Mouse (Mus musculus) cerebellum, postnatal 25 days (tissue): ENCODE data around the gene Ccdc189.

ENCODE experiments used
- DNase-seq, 2 experiments: peaks; one replicate each; pipeline ENCODE4 v3.0.0; 2021; ENCODE audit warnings: mixed read lengths in 2 of 2

The Ccdc189 gene

GRCm38 (mm10) chr7:127589637-127590036 is 1.2 kb upstream of the Ccdc189 start:
- DNase-seq = no peak

GRCm38 (mm10) chr7:127588901-127589300 is 506 bp upstream of the Ccdc189 start:
- peak in 1 of 2 experiments; percentile 50 for DNase-seq

GRCm38 (mm10) chr7:127587196-127587595 is 1.2 kb downstream of the Ccdc189 start:
- no peak for DNase-seq

- no peak for DNase-seq
These were observed 2.2 kb downstream of the Ccdc189 start for GRCm38 (mm10) chr7:127586149-127586548.

GRCm38 (mm10) chr7:127585031-127585430 is 3.4 kb downstream of the Ccdc189 start:
- DNase-seq = no peak

GRCm38 (mm10) chr7:127583260-127583659 is 5.1 kb downstream of the Ccdc189 start:
- DNase-seq = no peak

GRCm38 (mm10) chr7:127574115-127574514 is 14.3 kb downstream of the Ccdc189 start:
- DNase-seq = peak in 1 of 2 experiments; percentile 17

GRCm38 (mm10) chr7:127573503-127574008 is 14.8 kb downstream of the Ccdc189 start:
- peak; percentile 44 to 55 for DNase-seq

GRCm38 (mm10) chr7:127572895-127573471 is 15.4 kb downstream of the Ccdc189 start, which contains the start of gene Phkg2:
TSS of gene Phkg2 (plus strand) at chr7:127573340.
- DNase-seq = peak; percentile 87 to 90

- peak; percentile 95 to 97 for DNase-seq
These were observed 23.8 kb downstream of the Ccdc189 start for GRCm38 (mm10) chr7:127564381-127565150.

- DNase-seq = peak; percentile 36 to 63
These were observed 27.0 kb downstream of the Ccdc189 start, which contains the start of gene Tmem265 for GRCm38 (mm10) chr7:127561340-127561858. TSS of gene Tmem265 (plus strand) at chr7:127561390.

GRCm38 (mm10) chr7:127560580-127560979 is 27.8 kb downstream of the Ccdc189 start:
- DNase-seq = no peak

- no peak for DNase-seq
These were observed 36.8 kb downstream of the Ccdc189 start for GRCm38 (mm10) chr7:127551558-127551957.

GRCm38 (mm10) chr7:127549116-127549835 is 39.1 kb downstream of the Ccdc189 start:
- DNase-seq = peak; percentile 90 to 94

- DNase-seq = peak; percentile 51 to 67
These were observed 46.7 kb downstream of the Ccdc189 start for GRCm38 (mm10) chr7:127541671-127542070.
